Mouse (Mus musculus) limb, embryonic 15.5 days (tissue): ENCODE results near the gene Rapgef4. TPM values are rescaled to one million over a fixed set of nuclear protein-coding genes. Genes with fewer than 3 reads are reported as not detected.

Experiments used
- ATAC-seq: fragments of 200-750 bp; cut with Nextera tagmentation; 2 replicates; pipeline ENCODE4 v1.8.0; 2017; ENCODE audit warnings: low read depth, moderate TSS enrichment; ENCODE audit not compliant: insufficient number of reproducible peaks, low FRiP score, low TSS enrichment
- H3K27ac ChIP-seq: fragments of 300-500 bp; sonication (generic); 2 replicates; pipeline ENCODE4 v1.5.1; 2015; ENCODE audit warnings: moderate library complexity, mild to moderate bottlenecking, inconsistent platforms
- H3K27me3 ChIP-seq: fragments of 300-500 bp; sonication (generic); 2 replicates; pipeline ENCODE4 v1.6.1; 2015; ENCODE audit warnings: inconsistent platforms
- H3K36me3 ChIP-seq: fragments of 300-500 bp; sonication (generic); 2 replicates; pipeline ENCODE4 v1.6.1; 2015; ENCODE audit warnings: inconsistent platforms
- H3K4me1 ChIP-seq: fragments of 300-500 bp; sonication (generic); 2 replicates; pipeline ENCODE4 v1.6.1; 2015; ENCODE audit warnings: inconsistent platforms
- H3K4me2 ChIP-seq: fragments of 300-500 bp; sonication (generic); 2 replicates; pipeline ENCODE4 v1.6.1; 2015; ENCODE audit warnings: mild to moderate bottlenecking, inconsistent platforms
- H3K4me3 ChIP-seq: fragments of 300-500 bp; sonication (generic); 2 replicates; pipeline ENCODE4 v1.5.1; 2015; ENCODE audit warnings: mild to moderate bottlenecking, inconsistent platforms
- H3K9ac ChIP-seq: fragments of 300-500 bp; sonication (generic); 2 replicates; pipeline ENCODE4 v1.6.1; 2015; ENCODE audit warnings: inconsistent platforms
- H3K9me3 ChIP-seq: fragments of 300-500 bp; sonication (generic); 2 replicates; pipeline ENCODE4 v1.6.1; 2016; ENCODE audit warnings: inconsistent platforms
- WGBS: fragments of 180-500 bp; shearing (Covaris S2); methylation state at CpG from one replicate; pipeline ENCODE4 v1.1.7; 2015; 5-methylcytosine and 5-hydroxymethylcytosine counted together
- polyA plus RNA-seq: library from polyadenylated mRNA; unstranded; fragments of >200 nt; fragmentation: Nextera tagmentation; extraction: Ambion mirVana; gene quantifications from 2 replicates; pipeline ENCODE4 v1.2.1, GENCODE M21; 2015

Gene Rapgef4
- polyA plus RNA-seq, 1 experiment from 2014 or later, result 4.6 TPM

DNA sequence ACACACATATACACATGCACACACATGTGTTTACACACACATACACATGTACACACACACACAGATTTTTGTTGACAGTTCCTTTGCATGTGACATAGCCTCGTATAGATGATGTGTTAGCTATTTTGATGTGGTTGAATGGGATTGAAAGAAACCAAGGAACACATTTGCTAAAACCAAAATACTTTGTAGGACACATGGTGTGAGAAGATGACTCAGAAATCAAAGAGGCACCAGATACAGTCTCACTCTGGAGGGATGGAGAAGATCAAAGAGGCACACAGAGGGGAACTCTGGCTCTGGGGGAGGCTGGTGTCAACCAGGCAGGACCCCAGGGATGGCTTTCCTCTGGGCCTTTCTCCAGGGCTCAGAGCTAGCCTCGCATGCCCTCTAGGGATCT lies 4.7 kb downstream of the Rapgef4 start:
- Histone ChIP-seq H3K4me3 (no peak overlapping the region), H3K36me3 (no peaks in the 10 kb centered on the region), H3K9ac (no peak overlapping the region), H3K4me2 (no peak overlapping the region), H3K4me1 (peaks cover 5% of the 10 kb centered on the region; the same call in 1 of the 2 replicates), H3K27me3 (peaks cover 7% of the 10 kb centered on the region; the same call in 1 of the 2 replicates), H3K27ac (no peak overlapping the region), H3K9me3 (no peaks in the 10 kb centered on the region)
- ATAC-seq, result no peak
- WGBS, result 70% methylated on average over 2 of the region's 2 CpGs

DNA sequence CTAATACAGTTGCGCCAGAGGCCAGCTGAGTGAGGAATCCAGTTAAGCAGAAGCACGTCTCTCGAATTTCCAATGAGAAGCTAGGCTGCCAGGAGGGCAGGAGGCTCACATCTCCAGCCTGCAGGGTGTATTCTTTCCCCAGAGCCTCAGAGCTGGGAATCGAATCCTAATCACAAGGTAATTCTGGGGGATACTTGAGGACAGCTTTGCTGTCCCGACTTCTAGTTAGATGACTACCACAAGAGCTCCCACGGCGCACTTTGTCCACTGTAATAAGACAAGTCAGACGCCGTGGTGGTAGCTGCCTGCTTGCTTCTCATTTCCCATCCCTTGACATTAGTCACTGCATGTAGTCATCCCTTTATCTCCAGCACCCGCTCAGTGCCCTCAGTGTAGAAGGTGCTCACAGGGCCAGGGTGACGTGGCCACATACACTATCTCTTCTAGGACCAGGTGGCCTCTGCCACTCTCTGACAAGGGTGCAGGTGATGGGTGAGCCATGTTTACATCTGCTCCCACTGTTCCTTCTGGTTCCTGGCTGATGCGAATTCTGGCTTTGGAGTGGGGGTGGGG lies 5.3 kb downstream of the Rapgef4 start:
- H3K9ac ChIP-seq, result no peak overlapping the region
- H3K27ac ChIP-seq, result no peak overlapping the region
- no peak overlapping the region for H3K4me3 ChIP-seq
- ATAC-seq, result no peak
- H3K4me1 ChIP-seq, result 0 out of 2 replicates have a peak, but pooled peaks cover 3% of the 10 kb centered on the region
- H3K4me2 ChIP-seq, result no peak overlapping the region
- WGBS, result 67% methylated on average over 12 of the region's 12 CpGs
- H3K36me3 ChIP-seq, result no peaks in the 10 kb centered on the region
- peaks cover 7% of the 10 kb centered on the region; the same call in 1 of the 2 replicates for H3K27me3 ChIP-seq
- no peaks in the 10 kb centered on the region for H3K9me3 ChIP-seq

DNA sequence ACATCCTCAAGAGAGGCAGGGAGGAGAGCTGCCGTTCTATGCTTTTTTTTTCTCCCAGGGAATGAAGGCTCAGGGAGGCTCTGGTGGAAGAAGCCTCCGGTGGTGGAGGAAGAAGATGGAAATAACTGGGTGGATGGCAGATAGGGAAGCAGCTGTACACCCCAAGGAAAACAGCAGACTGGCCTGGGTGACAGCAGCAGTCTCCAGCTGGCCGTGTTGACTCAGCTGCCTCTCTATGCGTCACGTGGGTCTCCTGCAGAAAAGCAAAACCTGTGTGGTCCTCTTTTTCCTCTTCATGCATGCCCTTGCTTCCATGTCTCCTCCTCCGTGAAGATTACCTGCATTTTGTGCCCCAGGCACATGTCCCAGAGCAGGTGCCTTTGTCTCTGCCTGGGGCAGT lies 7.5 kb downstream of the Rapgef4 start:
- H3K4me2 ChIP-seq, result no peak overlapping the region
- no peak for ATAC-seq
- no peaks in the 10 kb centered on the region for H3K27me3 ChIP-seq
- no peaks in the 10 kb centered on the region for H3K9me3 ChIP-seq
- WGBS, result 61% methylated on average over 6 of the region's 6 CpGs
- no peak overlapping the region for H3K4me3 ChIP-seq
- no peaks in the 10 kb centered on the region for H3K36me3 ChIP-seq
- H3K9ac ChIP-seq, result no peak overlapping the region
- H3K4me1 ChIP-seq, result no peaks in the 10 kb centered on the region
- H3K27ac ChIP-seq, result no peak overlapping the region

DNA sequence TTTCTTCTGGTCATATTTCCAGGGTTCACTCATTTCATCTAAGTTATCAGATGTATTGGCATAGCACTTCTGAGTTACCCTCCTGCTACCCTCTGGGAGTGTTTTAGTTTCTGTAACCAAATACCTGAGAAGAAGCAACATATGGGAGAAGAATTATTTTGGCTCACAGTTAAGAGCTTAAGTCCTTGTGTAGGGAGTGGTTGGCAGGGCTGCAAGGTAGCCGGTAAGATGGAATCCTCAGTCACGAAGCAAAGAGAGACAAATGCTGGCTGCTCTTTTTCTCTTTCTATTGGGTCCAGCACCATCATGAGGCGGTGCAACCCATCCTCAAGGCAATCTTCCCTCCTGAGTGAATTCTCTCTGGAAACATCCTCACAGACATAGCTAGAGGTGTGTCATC lies 11.1 kb downstream of the Rapgef4 start:
- Histone ChIP-seq H3K4me3 (no peak overlapping the region), H3K4me2 (no peak overlapping the region), H3K27me3 (no peaks in the 10 kb centered on the region), H3K4me1 (no peaks in the 10 kb centered on the region), H3K9ac (no peak overlapping the region), H3K9me3 (no peaks in the 10 kb centered on the region), H3K27ac (no peak overlapping the region), H3K36me3 (no peaks in the 10 kb centered on the region)
- ATAC-seq, result no peak
- WGBS, result 92% methylated on average over 3 of the region's 3 CpGs

DNA sequence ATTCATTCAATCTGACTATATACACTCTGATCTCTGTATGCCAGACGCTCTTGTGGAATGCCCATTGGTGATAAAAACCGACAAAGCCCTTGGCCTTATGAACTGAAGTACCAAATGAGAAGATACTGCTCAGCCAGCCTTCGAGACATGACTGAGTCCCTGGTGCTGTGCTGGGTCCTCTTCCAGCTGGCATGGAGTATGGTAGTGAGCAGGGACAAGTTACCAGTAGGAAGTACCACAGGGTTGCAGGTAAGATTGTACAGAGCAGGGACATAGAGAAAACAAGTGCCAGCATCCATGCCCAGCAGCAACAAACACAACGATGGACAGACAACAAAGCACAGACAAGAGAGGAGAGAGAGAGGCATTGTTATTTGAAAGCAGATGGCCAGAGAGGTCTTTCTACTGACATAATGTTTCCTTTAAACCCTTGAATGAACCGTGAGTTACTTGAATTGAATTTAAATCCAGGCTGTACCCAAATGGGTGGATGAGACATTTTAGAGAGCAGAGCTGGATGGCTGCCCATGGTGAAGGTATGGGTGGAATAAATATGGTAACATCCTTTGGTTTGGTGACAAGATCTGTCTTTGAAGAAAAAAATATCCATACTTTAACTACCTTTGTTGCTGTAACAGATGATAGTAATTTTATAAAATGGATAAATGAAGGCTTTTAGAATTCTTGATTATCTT lies 12.8 kb downstream of the Rapgef4 start:
- H3K4me3 ChIP-seq, result no peak overlapping the region
- WGBS, result 85% methylated on average over 5 of the region's 5 CpGs
- no peaks in the 10 kb centered on the region for H3K36me3 ChIP-seq
- no peak overlapping the region for H3K9ac ChIP-seq
- ATAC-seq, result no peak
- no peaks in the 10 kb centered on the region for H3K27me3 ChIP-seq
- H3K9me3 ChIP-seq, result no peaks in the 10 kb centered on the region
- no peaks in the 10 kb centered on the region for H3K4me1 ChIP-seq
- no peak overlapping the region for H3K27ac ChIP-seq
- no peak overlapping the region for H3K4me2 ChIP-seq

DNA sequence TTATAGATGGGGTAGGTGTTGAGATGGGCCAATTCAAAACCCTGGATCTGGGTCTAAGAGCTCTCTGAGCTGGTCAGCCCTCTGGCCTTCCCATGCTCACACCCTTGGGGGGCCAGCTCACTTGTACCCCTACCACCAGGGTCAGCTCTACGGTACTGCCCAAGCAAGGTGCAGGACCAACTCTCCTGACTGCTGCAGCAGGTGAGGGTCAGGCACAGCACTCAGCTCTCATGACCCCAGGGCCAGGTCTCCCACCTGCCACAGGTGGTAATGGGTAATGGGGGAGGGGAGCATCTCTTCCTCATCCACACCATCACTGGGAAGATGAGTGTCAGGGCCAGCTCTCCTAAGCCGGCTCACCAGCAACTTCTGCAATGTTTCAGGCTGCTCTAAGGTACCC lies 17.5 kb downstream of the Rapgef4 start:
- no peaks in the 10 kb centered on the region for H3K9me3 ChIP-seq
- no peaks in the 10 kb centered on the region for H3K4me1 ChIP-seq
- H3K27ac ChIP-seq, result no peak overlapping the region
- no peak overlapping the region for H3K9ac ChIP-seq
- 80% methylated on average over 2 of the region's 2 CpGs for WGBS
- H3K27me3 ChIP-seq, result no peaks in the 10 kb centered on the region
- H3K36me3 ChIP-seq, result no peaks in the 10 kb centered on the region
- no peak overlapping the region for H3K4me2 ChIP-seq
- no peak for ATAC-seq
- no peak overlapping the region for H3K4me3 ChIP-seq

DNA sequence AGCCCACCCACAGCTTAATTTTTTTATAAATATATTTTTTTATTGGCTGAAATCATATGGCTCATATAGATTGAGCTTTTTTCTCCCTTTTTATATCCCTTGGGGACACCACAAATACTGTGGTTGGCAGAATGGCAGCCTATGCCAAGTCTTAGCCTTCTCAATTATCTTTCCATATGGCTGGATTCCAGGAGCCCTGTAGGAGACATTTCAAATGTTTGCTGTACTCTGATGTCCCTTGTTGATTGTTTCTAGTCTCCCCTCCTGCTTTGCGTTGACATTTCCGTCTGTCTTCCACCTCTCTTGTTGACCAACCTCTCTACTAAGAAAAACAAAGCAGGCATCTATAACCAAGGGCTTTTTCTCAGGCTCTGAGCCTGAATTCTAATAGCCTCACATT lies 19.1 kb downstream of the Rapgef4 start:
- WGBS, result 75% methylated on average over 2 of the region's 2 CpGs
- no peak overlapping the region for H3K9ac ChIP-seq
- ATAC-seq, result no peak

DNA sequence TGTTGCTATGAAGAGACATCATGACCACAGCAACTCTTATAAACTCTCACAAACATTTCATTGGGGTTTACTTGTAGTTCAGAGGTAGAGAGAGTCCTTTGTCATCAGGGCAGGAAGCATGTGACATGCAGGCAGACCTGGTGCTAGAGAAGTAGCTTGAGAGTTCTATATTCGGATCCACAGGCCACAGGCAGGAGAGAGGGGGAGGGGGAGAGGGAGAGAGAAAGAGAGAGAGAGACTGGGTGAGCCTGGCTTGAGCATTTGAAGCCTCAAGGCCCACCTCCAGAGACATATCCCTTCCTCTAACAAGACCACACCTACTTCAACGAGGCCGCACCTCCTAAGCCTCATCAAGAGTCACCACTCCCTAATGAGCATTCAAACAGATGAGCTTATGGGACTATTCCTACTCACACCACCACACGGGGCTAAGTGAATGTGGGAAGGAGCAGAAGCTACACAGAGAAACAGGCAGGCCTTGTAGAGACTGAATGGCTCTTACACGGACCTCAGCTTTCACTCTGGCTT lies 21.9 kb downstream of the Rapgef4 start:
- Histone ChIP-seq H3K27ac (no peak overlapping the region), H3K36me3 (no peaks in the 10 kb centered on the region), H3K9me3 (no peaks in the 10 kb centered on the region; the same call in 1 of the 2 replicates), H3K9ac (no peak overlapping the region), H3K4me1 (no peaks in the 10 kb centered on the region), H3K4me2 (no peak overlapping the region), H3K4me3 (no peak overlapping the region), H3K27me3 (no peaks in the 10 kb centered on the region)
- 72% methylated on average over 5 of the region's 5 CpGs for WGBS
- no peak for ATAC-seq

More for the DNA sequence above, 19.1 kb downstream of the Rapgef4 start:
- no peaks in the 10 kb centered on the region for H3K4me1 ChIP-seq
- no peaks in the 10 kb centered on the region for H3K36me3 ChIP-seq
- H3K27me3 ChIP-seq, result no peaks in the 10 kb centered on the region
- no peaks in the 10 kb centered on the region for H3K9me3 ChIP-seq
- no peak overlapping the region for H3K4me3 ChIP-seq
- H3K4me2 ChIP-seq, result no peak overlapping the region
- H3K27ac ChIP-seq, result no peak overlapping the region

DNA sequence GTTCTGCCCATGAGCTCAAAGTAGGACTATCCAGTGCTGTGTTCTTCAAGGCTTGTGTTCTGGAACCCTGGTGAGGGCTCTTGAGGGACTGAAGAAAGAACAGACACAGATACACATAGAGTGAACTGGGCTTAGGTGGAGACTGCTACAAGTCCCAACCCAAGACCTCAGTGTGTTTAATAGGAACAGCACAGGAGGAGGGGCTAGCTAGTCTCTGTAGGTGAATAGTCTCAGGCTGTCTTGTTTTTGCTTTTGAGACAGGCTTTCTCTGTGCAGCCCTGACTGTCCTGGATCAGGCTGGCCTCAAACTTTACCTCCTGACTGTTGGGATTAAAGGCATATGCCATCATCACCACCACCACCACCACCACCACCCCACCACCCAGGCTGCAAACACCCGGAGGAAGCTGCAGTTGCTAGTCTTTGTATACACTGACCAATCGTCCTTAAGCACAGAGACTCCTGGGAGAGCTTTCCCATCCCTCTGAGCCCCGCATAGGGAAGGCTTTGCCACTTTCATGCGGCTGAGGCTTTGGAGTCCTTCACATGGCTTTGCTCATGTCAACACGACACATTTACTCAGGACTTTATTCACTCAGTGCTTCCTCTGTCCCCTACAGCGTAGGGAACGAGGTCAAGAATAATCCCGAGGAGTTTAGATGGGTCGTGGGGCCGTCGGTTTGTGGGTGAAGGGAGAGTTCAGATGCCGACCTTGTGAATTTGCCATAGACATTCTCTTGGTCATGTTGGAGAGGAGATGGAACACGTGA lies 22.9 kb downstream of the Rapgef4 start:
- 87% methylated on average over 13 of the region's 13 CpGs for WGBS
- no peaks in the 10 kb centered on the region for H3K27me3 ChIP-seq
- no peak overlapping the region for H3K9ac ChIP-seq
- no peaks in the 10 kb centered on the region for H3K36me3 ChIP-seq
- H3K27ac ChIP-seq, result no peak overlapping the region
- no peaks in the 10 kb centered on the region; the same call in 1 of the 2 replicates for H3K9me3 ChIP-seq
- H3K4me2 ChIP-seq, result no peak overlapping the region
- no peak overlapping the region for H3K4me3 ChIP-seq
- ATAC-seq, result no peak
- H3K4me1 ChIP-seq, result no peaks in the 10 kb centered on the region

DNA sequence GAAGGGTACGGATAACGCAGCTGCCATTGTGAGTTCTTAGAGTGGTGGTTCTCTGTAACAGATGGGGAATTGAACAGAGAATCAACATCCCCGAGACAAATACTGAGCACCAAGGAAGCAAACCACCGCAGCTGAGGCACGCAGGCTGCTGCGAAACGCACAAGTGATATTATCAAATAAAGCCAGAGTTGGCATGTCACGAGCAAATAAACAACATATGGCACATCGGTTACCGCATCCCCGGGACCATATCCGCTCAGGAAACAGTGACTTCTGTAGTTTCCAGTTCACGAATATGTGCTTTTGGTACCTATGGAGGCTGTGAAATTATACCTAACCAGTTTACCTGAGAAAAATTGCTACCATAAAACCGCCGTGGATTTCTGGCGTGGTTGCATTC lies 24.0 kb downstream of the Rapgef4 start:
- no peak overlapping the region for H3K27ac ChIP-seq
- H3K9me3 ChIP-seq, result no peaks in the 10 kb centered on the region; the same call in 1 of the 2 replicates
- no peaks in the 10 kb centered on the region for H3K27me3 ChIP-seq
- H3K4me2 ChIP-seq, result no peak overlapping the region
- 84% methylated on average over 16 of the region's 16 CpGs for WGBS
- no peak for ATAC-seq
- H3K36me3 ChIP-seq, result no peaks in the 10 kb centered on the region
- no peaks in the 10 kb centered on the region for H3K4me1 ChIP-seq
- H3K4me3 ChIP-seq, result no peak overlapping the region
- H3K9ac ChIP-seq, result no peak overlapping the region

DNA sequence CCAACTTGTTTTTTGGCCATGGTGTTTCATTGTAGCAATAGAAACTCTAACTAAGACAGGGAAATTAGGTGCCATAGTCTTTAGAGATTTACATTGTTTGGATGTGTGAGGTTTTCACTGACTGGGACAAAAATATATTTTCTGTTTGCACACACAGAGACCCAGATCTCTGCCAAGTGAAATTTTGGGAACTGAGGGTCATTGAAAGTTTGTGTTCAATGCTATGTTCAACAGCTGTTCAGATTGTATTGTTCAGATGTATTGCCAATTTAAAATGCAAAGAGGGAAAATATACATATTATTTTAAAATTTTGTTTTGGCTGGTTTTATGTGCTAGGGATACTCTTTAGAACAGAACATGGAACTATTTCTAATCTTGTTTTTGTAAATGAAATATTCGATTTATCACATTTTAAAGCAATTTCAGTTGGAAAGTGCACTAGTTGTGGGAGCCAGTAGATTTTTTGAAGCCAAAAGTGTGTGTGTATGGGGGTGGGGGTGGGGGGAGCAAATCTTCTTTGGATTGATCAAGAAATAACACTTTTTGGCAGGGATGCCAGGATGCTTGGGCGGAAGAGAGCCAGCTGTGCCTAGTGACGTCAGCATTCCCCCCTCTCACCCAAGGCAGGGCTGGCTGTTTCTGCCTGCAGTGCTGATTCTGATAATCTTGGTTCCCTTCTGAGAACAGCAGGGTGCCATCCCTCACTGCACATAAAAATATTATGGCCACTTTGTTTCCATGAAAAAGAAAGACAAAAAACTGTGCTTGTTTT lies 28.6 kb downstream of the Rapgef4 start:
- Histone ChIP-seq H3K4me3 (no peak overlapping the region), H3K27ac (no peak overlapping the region), H3K4me2 (no peak overlapping the region), H3K36me3 (no peaks in the 10 kb centered on the region), H3K4me1 (0 out of 2 replicates have a peak, but pooled peaks cover 3% of the 10 kb centered on the region), H3K9me3 (no peaks in the 10 kb centered on the region; the same call in 1 of the 2 replicates), H3K9ac (no peak overlapping the region), H3K27me3 (no peaks in the 10 kb centered on the region)
- ATAC-seq, result no peak
- WGBS, result 53% methylated on average over 3 of the region's 3 CpGs
